Mouse (Mus musculus) CH12.LX (cell line): ENCODE data around the gene Gm45753.

Source experiments
- POLR2AphosphoS2 ChIP-seq: IDR thresholded peaks from 2 replicates; pipeline ENCODE4 v1.6.1; 2011; ENCODE audit warnings: low read depth, low read length, improper control_type of control experiment
- ZMIZ1 ChIP-seq: IDR thresholded peaks from 2 replicates; pipeline ENCODE4 v1.6.1; 2012; ENCODE audit warnings: low read depth, mild to moderate bottlenecking, inconsistent platforms, low read length, improper control_type of control experiment

DNA sequence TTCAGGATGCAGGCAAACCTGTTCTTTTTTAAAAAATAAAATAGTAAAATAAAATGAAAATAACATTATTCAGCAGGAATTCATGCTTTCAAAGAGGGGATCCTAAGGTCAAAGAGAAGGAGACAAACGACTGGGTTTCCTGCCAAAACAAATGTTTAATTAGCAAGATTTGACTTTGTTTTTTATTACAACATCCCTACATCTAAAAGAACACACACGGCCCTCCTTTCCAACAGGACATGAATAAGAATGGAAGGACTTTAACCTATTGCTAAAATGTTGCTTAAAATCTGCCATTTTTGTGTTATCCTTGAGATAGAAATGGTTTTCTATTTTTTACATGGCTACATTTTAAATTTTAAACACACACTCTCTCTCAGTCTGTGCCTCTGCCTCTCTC, 55.2 kb downstream of the Gm45753 start:
- TF ChIP-seq ZMIZ1 (no peak), POLR2AphosphoS2 (no peak)
